Mouse (Mus musculus) limb, embryonic 14.5 days (tissue): ENCODE results near the gene Apol9a. TPM values are rescaled to one million over a fixed set of nuclear protein-coding genes. Genes with fewer than 3 reads are reported as not detected.

Experiments
- ATAC-seq: fragments of 200-750 bp; cut with Nextera tagmentation; 2 replicates; pipeline ENCODE4 v1.8.0; 2017; ENCODE audit warnings: low read depth, moderate number of reproducible peaks, moderate TSS enrichment; ENCODE audit not compliant: low FRiP score
- DNase-seq: peaks from one replicate; pipeline ENCODE4 v3.0.0-alpha.2; 2015; ENCODE audit warnings: low spot score
- H3K27ac ChIP-seq: fragments of 300-500 bp; sonication (generic); replicated peaks from 2 replicates; pipeline ENCODE4 v1.5.1; 2014; ENCODE audit warnings: low read depth, mild to moderate bottlenecking, low read length, moderate library complexity, mixed read lengths
- H3K27me3 ChIP-seq: fragments of 300-500 bp; sonication (generic); 2 replicates; pipeline ENCODE4 v1.6.1; 2014; ENCODE audit warnings: low read length, mixed read lengths; ENCODE audit not compliant: control insufficient read depth, insufficient read depth
- H3K36me3 ChIP-seq: fragments of 300-500 bp; sonication (generic); 2 replicates; pipeline ENCODE4 v1.6.1; 2014; ENCODE audit warnings: mild to moderate bottlenecking, low read length, moderate library complexity, mixed read lengths; ENCODE audit not compliant: control insufficient read depth, insufficient read depth
- H3K4me1 ChIP-seq: fragments of 300-500 bp; sonication (generic); 2 replicates; pipeline ENCODE4 v1.6.1; 2014; ENCODE audit warnings: antibody characterized with exemption, low read length, mixed read lengths; ENCODE audit not compliant: control insufficient read depth, insufficient read depth
- H3K4me2 ChIP-seq: fragments of 300-500 bp; sonication (generic); replicated peaks from 2 replicates; pipeline ENCODE4 v1.6.1; 2014; ENCODE audit warnings: low read depth, mild to moderate bottlenecking, low read length, moderate library complexity; ENCODE audit not compliant: severe bottlenecking
- H3K4me3 ChIP-seq: fragments of 300-500 bp; sonication (generic); replicated peaks from 2 replicates; pipeline ENCODE4 v1.5.1; 2014; ENCODE audit warnings: low read length
- H3K9ac ChIP-seq: fragments of 300-500 bp; sonication (generic); 2 replicates; pipeline ENCODE4 v1.6.1; 2014; ENCODE audit warnings: mild to moderate bottlenecking, low read depth, low read length, moderate library complexity; ENCODE audit not compliant: severe bottlenecking
- H3K9me3 ChIP-seq: fragments of 300-500 bp; sonication (generic); 2 replicates; pipeline ENCODE4 v1.6.1; 2016; ENCODE audit warnings: low read length; ENCODE audit not compliant: control insufficient read depth
- POLR2A ChIP-seq: fragments of 200-500 bp; IDR thresholded peaks from 2 replicates; pipeline ENCODE4 v1.8.0; 2012; ENCODE audit warnings: inconsistent platforms, mild to moderate bottlenecking, moderate library complexity, borderline replicate concordance; ENCODE audit not compliant: insufficient read depth, insufficient read length; ENCODE audit errors: extremely low read depth
- WGBS: fragments of 180-500 bp; shearing (Covaris S2); extraction: QIAGEN DNeasy Blood & Tissue Kit; methylation state at CpG from one replicate; pipeline ENCODE4 v1.1.7; 2014; 5-methylcytosine and 5-hydroxymethylcytosine counted together
- polyA plus RNA-seq, 2 experiments: library from polyadenylated mRNA; depleted of rRNA in 1 of 2; stranded (reverse) in 1 of 2; unstranded in 1 of 2; fragments of >200 nt; fragmentation: Nextera tagmentation in 1 of 2; extraction: Ambion mirVana in 1 of 2; gene quantifications; 2 replicates each; pipeline versions ENCODE4 v1.2.1 to v1.2.3; 2012 to 2014

Apol9a gene
- polyA plus RNA-seq, 2 experiments, result 0.06 TPM; not detected in 1

- no peak for TF ChIP-seq POLR2A
- Histone ChIP-seq H3K27me3 (no peaks in the 10 kb centered on the region), H3K4me2 (no peak overlapping the region), H3K4me1 (peaks cover 49% of the 10 kb centered on the region), H3K4me3 (no peak overlapping the region), H3K36me3 (no peaks in the 10 kb centered on the region), H3K9ac (no peak overlapping the region), H3K9me3 (no peaks in the 10 kb centered on the region), H3K27ac (no peak overlapping the region)
- DNase-seq, result peak; percentile 30
- ATAC-seq, result no peak
- 63% methylated on average over 3 of the region's 3 CpGs for WGBS
Measured at GRCm38 (mm10) chr15:77364026-77364425, 46.9 kb downstream of the Apol9a start.

- no peak for TF ChIP-seq POLR2A
- Histone ChIP-seq H3K9ac (no peak overlapping the region), H3K36me3 (no peaks in the 10 kb centered on the region), H3K9me3 (no peaks in the 10 kb centered on the region), H3K4me3 (no peak overlapping the region), H3K27ac (no peak overlapping the region), H3K4me1 (peaks cover 50% of the 10 kb centered on the region), H3K4me2 (no peak overlapping the region), H3K27me3 (no peaks in the 10 kb centered on the region)
- DNase-seq (no peak), ATAC-seq (no peak)
- WGBS, result 42% methylated on average over 6 of the region's 6 CpGs
Measured at GRCm38 (mm10) chr15:77363578-77363977, 47.4 kb downstream of the Apol9a start.

- no peak overlapping the region for H3K4me3 ChIP-seq
- 18% methylated on average over 5 of the region's 5 CpGs for WGBS
- DNase-seq (no peak), ATAC-seq (no peak)
- peaks cover 47% of the 10 kb centered on the region for H3K4me1 ChIP-seq
- no peaks in the 10 kb centered on the region for H3K9me3 ChIP-seq
- H3K4me2 ChIP-seq, result no peak overlapping the region
- TF ChIP-seq POLR2A, result no peak
- H3K9ac ChIP-seq, result no peak overlapping the region
- H3K36me3 ChIP-seq, result no peaks in the 10 kb centered on the region
- no peak overlapping the region for H3K27ac ChIP-seq
- H3K27me3 ChIP-seq, result no peaks in the 10 kb centered on the region
Measured at GRCm38 (mm10) chr15:77362952-77363351, 48.0 kb downstream of the Apol9a start.

GRCm38 (mm10) chr15:77359905-77360304 is 51.0 kb downstream of the Apol9a start:
- Histone ChIP-seq H3K4me3 (no peak overlapping the region), H3K36me3 (no peaks in the 10 kb centered on the region), H3K9me3 (no peaks in the 10 kb centered on the region), H3K4me2 (no peak overlapping the region), H3K27me3 (no peaks in the 10 kb centered on the region), H3K9ac (no peak overlapping the region), H3K27ac (no peak overlapping the region), H3K4me1 (peaks cover 30% of the 10 kb centered on the region)
- no peak for TF ChIP-seq POLR2A
- ATAC-seq (no peak), DNase-seq (no peak)
- 85% methylated on average over 8 of the region's 8 CpGs for WGBS

GRCm38 (mm10) chr15:77359486-77359885 is 51.4 kb downstream of the Apol9a start:
- TF ChIP-seq POLR2A, result no peak
- 61% methylated on average over 9 of the region's 9 CpGs for WGBS
- H3K27ac ChIP-seq, result no peak overlapping the region
- no peak overlapping the region for H3K4me2 ChIP-seq
- no peaks in the 10 kb centered on the region for H3K9me3 ChIP-seq
- no peak for ATAC-seq
- no peak overlapping the region for H3K9ac ChIP-seq
- H3K4me3 ChIP-seq, result no peak overlapping the region
- H3K4me1 ChIP-seq, result peaks cover 31% of the 10 kb centered on the region
- no peaks in the 10 kb centered on the region for H3K36me3 ChIP-seq
- DNase-seq, result no peak
- no peaks in the 10 kb centered on the region for H3K27me3 ChIP-seq

- Histone ChIP-seq H3K9me3 (no peaks in the 10 kb centered on the region), H3K27ac (no peak overlapping the region; the same call in 1 of the 2 replicates), H3K9ac (peak overlapping the region; percentile 47), H3K4me1 (peaks cover 28% of the 10 kb centered on the region), H3K27me3 (no peaks in the 10 kb centered on the region), H3K4me3 (peak overlapping the region; percentile 20; the same call in 1 of the 2 replicates), H3K36me3 (no peaks in the 10 kb centered on the region), H3K4me2 (peak overlapping the region; percentile 46)
- 30% methylated on average over 6 of the region's 6 CpGs for WGBS
- no peak for TF ChIP-seq POLR2A
- ATAC-seq (peak; percentile 6; the same call in 1 of the 2 replicates), DNase-seq (no peak)
Measured at GRCm38 (mm10) chr15:77359084-77359483, 51.9 kb downstream of the Apol9a start.
